Mouse (Mus musculus) cerebellum, postnatal 4 days (tissue): ENCODE results near the gene Chst5.
A peak's percentile ranks its signal among the peaks of the same experiment; 100 is the strongest.

Experiments used
- DNase-seq, 2 experiments: peaks; one replicate each; pipeline ENCODE4 v3.0.0; 2022; ENCODE audit warnings: low spot score in 2 of 2, mixed read lengths in 1 of 2

Gene Chst5

DNA sequence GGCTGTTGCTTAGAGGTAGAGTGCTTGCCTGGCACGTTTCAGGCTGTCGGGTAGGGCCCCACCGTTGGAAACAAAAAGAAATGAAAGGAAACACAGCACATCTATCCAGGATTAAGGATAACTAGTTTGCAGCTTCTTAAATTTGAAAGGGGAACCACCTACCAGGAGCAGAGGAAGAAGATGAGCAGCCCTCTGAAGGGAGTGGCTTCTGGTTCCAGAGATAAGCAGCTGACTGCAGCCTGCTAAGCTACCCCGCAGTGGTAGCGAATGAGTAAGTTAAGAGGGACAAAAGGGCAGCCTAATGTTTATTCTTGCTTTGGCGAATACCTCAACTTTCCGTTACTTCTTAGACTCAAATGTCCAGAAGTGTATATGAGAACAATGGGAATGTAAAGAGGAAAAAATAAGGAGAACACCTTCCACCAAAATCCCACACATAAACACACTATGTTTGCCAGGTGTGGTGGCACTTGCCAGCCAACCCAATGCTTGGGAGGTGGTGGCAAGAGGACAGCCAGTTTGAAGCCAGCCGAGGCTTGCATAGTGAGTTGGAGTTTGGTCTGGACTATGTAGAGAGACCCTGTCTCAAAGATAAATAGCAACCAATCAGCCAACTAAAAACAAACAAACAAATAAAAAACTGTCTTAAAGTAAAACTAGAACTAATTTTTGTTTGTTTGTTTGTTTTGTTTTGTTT is 19.5 kb upstream of the Chst5 start:
- DNase-seq = no peak

DNA sequence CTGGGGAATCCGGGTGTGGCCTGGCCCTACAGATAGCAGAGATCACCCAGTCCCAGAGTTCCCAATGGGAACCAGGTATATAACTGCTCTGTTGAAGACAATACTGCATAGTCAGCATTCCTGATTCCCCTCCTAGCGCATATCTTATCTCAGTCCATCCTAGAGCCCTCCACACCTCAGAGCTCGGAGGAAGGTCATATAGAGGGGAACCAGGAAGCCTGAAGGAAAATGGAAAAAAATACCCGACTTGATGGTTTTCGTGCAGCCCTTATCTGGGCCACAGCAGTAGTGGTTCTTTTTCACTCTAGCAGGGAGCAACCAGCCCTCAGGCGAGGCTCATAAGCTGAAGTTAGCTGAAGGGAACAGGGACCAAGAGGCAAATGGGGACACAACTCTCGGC is 14.7 kb upstream of the Chst5 start:
- DNase-seq = no peak

DNA sequence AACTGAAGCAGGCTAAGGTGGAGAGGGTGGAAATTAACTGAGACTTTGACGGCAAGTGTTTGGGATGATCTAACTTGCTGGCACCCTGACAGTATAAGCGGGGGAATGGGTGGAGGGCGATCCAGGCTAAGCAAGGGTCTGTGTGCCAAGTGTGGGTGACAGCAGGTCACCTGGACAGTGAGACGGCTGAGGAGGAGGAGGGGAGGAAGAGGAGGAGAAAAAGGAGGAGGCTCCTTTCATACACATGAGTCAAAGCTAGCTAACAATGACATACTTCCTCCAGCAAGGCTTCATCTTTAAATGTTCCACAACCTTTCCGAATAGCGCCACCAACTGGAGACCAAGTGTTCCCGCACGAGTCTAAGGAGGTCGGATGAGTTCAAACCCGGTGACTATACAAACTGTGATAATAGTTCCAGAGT is 13.1 kb upstream of the Chst5 start:
- peak in 1 of 2 experiments; percentile 60 for DNase-seq

GRCm38 (mm10) chr8:111920971-111921370 is 10.7 kb upstream of the Chst5 start:
- DNase-seq = no peak

DNA sequence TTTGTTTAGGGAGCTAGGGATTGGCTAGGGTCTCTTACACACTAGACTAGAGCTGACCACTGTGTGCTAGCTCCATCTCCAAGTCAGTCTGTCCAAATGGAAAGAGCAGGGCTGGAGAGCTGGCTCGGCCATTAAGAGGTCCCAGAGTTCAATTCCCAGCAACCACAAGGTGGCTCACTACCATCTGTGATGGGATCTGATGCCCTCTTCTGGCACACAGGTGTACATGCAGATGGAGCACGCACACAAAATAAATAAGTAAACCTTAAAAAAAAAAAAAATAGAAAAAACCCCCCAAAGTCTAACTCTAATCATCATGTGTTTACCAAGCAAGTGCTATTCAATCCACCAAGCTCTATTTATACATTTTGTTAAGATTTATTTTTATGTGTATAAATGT is 9.4 kb upstream of the Chst5 start:
- no peak for DNase-seq

DNA sequence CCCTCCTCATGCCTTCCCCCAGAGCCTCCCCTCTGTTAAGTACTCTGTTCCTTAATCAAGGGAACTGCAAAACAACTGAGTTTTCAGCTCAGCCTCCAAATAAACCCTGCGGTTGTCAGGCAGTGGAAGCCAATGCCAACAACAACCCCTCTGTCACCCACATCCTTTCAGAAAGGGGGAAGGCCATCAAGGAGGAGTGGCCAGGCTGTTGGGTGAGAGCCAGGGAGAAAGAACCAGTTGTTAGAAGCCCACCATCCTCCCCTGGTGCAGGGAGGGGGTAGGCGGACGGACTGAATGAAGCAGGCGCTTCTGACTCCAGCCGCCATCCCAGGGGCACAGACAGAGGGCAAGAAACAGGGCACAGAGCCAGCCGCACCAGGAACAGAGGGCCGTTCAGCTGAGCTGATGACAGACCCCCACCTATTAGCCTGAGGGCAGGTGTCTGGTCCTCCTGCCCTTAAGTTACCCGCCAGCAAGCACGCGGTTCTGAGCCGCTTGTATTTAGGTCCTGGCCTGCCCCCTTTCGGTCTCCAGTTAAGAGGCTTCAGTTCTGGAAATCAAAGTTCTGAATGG is 2.7 kb upstream of the Chst5 start:
- peak in 1 of 2 experiments; percentile 49 for DNase-seq

DNA sequence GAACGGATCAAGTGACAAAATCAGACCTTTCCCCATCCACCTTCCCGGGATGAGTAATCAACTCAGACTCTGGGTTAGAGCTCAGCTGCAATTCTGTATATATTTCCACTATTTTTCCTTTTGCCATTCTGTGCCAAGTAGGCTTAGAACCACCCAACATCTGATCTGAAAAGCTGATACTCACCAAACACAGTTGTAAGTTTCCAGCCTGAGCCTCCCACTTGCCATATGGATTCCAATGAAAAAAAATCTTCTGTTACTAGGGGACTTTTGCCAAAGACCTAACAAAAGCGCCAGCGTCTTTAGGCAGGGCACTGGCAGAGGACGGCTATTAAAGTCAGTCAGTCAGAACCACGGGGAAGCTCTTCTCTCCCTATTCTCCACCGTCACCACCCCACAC is 1.3 kb upstream of the Chst5 start:
- no peak for DNase-seq

DNA sequence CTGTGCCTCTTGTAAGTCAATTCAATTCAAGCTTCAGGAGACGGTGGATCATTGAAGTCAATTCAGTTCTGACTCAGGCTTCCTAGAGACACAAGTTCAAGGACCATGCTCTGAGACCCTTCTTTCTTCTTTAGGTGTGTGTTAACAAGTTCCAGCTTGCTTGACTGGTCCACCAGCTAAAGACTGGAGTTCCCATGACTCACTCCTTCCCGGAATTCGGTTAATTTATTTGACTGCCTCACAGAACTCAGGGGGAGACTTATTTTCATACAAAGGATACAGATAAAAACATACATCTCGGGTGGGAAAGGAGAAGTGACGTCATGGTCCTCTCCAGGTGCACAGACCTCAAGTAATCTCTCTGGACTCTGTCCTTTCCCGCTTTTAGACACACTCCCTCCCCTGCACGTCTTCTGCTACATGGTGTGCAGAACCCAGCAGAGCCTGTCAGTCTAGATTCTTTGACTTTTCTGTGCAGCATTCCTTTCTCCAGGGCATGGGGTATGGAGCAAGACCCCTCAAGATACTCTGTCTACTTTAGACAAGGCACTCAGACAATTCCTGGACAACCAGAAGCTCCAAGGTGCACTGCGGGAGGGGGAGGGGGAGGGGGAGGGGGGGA is 4.6 kb downstream of the Chst5 start:
- DNase-seq = no peak

DNA sequence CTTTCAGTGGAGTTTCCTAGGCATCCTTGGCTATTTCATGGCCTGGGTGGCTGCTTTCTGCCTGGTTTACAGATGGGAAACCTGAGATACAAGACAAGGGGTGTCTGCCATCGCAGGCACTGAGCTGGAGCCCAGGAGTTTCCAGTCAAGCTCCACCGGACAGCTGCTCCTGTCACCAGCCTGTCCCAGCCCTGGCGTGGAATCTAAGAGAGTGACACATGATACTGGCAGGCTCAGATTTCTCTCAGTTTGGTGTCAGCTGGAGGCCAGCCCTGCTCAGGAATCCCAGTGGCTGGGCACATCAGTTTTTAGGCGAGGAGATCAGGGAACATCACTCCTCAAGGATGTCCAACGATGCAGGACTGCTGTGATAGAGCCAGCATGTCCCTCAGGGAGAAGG is 8.2 kb downstream of the Chst5 start:
- no peak for DNase-seq

GRCm38 (mm10) chr8:111898586-111898985 is 11.7 kb downstream of the Chst5 start:
- no peak for DNase-seq

- DNase-seq = no peak
Measured at GRCm38 (mm10) chr8:111894955-111895354, 15.3 kb downstream of the Chst5 start.

DNA sequence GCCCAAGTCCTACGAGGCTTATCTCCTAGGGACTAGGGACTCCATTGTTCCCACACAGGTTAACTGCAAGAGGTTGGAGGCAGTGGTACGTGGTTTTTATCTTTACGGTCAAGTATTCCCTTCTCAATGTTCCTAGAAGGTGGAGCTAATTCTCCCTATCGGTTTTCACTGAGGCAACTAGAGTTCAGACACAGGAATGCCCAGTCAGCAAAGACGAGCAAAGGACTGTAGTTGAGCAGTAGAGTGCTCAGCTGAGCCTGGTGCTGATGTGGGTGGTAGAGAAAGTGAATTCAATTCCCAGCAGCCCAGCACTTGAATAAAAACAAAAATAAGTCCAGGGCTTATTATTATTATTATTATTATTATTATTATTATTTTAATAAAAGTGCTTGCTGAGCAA is 17.6 kb downstream of the Chst5 start:
- DNase-seq = no peak

DNA sequence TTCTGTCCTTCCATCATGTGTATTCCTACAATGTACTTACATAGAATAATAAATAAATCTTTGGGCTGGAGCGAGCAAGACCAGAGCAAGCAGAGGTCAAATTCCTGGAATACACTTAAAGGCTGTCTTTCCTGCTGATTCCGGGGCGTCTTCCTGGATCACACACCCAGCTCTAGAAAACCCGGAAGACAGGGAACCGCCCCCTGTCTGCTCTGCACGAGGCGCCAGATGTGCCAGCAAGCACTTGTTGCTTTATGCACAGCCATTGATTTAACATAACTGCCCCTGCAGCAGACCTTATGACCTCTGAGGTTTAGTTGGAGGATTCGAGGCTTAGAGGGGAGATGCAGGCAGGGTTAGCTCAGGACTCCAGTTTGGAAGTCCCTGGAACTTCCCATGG is 18.3 kb downstream of the Chst5 start:
- DNase-seq = no peak

DNA sequence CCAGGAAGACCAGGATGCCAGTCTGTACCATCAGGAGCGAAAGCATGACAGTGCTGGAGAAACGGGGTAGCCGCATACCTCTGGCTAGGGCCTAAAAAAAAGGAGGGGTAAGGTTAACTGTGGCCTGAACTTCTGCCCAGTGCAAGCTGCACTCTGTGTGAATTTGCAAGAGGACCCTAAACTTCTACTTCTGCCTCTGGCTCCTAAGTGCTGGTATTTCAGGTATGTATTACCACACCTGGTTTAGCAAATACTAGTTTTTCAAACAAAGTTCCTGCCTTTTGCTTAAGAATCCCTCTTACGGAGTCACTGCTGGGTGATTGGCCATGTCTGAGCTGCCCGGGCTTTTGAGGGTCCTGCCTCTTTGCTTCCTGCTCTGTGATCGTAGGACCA is 19.3 kb downstream of the Chst5 start:
- no peak for DNase-seq

DNA sequence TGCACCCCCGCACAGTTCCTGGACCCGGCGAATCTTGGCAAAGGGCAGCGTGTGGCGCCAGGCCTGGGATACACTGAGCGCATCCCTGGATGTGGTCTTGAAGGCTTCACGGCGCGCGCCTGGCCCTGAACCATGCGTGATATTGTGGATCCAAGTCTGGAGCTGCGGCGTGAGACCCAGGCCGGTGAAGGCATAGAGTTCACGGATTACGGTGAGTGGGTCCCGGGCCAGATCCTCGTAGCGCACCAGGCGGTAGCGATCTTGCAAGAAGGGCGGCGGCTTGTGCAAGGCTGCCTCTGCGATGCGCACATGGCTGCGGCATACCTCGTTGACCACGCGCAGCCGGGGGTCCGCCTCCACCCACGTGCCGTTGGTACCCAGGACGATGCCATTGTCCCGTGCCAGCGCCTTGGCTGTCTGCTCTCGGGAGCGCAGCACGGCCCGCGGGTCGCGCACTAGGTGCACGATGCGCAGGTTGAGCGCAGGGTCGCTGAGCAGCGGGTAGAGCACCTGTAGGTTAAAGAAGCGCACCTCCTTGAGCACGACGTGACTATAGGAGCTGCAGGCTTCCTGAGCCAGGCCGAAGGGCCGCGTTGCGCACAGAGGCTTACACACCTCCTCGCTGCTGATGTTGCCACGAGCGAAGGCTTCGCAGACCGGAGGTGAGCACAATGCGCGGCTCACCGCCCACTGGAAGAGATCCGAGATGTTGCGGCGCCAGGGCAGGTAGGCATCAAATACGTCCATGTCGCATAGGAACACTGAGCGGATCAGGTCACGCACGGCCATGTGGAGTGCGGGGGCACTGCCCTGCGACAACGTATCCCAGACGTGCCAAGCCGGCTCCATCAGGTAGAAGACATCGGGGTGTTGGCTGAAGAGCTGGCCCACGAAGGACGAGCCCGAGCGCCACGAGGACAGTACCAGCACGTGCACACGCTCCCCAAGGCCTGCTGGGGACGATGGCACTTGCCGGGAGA is 20.0 kb downstream of the Chst5 start:
- peak; percentile 22 to 27 for DNase-seq

DNA sequence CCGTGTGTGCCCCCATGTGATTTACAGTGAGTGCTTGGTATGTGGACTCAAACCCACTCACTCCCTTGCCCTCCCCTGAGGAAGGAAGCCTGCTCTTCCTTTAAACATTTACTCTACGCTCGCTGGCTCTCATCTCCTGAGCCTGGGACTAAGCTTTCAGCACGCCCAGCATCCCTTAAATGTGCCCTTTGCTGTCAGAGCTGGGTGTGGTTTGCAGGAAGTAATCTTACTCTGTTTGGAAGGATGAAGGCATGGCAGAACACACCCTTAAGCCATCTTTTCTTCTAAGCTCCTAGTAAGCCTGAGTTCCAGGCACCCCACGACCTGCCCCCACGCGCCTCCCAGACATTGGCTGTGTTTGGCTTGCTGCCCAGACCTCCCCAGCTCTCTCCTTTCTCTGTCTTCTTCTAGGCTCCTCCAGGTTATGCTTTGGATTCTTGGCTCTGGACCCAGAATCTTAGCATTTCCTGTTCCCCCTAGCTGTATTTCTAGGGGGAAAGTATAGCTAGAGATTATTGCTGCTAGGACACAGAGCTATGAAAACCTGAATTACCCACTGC is 22.1 kb downstream of the Chst5 start:
- DNase-seq = no peak

GRCm38 (mm10) chr8:111887479-111887878 is 22.8 kb downstream of the Chst5 start:
- no peak for DNase-seq

- DNase-seq = no peak
Measured at GRCm38 (mm10) chr8:111883615-111884014, 26.6 kb downstream of the Chst5 start.

- peak in 1 of 2 experiments; percentile 39 for DNase-seq
Measured at GRCm38 (mm10) chr8:111881591-111881990, 28.7 kb downstream of the Chst5 start.

DNA sequence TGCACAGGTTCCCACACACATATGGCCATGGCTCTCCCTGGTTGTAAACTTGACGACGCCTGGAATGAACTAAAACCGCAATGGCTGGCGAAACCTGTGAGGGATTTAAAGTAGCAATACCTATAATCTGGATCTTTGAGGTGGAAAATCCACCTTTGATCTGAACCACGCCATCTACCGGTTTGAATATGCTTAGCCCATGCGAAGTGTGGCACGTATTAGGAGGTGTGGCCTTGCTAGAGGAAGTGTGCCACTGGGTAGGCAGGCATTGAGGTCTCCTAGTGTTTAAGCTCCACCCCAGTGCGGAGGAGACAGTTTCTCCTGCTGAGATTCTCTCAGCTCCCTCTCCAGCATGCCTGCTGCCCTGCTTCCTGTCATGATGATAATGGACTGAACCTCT is 32.5 kb downstream of the Chst5 start:
- no peak for DNase-seq

DNA sequence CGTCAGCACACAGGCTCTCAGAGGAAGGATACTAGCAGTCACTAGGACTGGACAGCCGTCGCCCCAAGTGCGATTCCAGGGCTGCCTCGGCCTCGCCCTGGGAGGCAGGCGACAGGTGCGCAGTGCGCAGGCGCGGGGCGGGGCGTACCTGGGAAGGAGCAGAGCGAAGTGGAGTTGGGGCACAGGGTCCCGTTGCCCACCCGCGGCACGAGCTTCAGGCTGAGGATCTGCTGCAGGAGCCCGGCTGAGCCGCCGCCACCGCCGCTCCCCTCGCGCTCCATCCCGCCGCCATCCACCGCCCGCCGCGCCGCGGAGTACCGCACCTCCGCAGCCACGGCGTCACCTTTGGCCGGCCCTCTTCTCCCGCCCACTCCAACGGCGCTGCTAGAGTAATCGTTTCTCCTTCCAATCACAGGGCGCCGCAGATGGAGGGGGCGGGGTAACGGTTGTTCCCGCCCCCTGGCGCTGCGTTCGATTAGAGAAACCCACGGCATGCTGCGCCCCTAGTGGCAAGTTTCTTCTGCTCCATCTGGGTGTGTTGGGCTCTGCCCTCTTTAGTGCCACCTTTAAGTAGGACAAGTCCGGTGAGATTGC is 33.8 kb downstream of the Chst5 start, which contains the start of gene Tmem170:
Tmem170 (minus strand) TSS at position 396 of the 594 bp plus-strand sequence.
- peak; percentile 96 to 99 for DNase-seq
